Mouse (Mus musculus) retina, postnatal 1 day (tissue): ENCODE data around the gene Wnk1.

Source experiments
- DNase-seq: peaks from one replicate; pipeline ENCODE4 v3.0.0-alpha.2; 2012

Gene Wnk1

DNA sequence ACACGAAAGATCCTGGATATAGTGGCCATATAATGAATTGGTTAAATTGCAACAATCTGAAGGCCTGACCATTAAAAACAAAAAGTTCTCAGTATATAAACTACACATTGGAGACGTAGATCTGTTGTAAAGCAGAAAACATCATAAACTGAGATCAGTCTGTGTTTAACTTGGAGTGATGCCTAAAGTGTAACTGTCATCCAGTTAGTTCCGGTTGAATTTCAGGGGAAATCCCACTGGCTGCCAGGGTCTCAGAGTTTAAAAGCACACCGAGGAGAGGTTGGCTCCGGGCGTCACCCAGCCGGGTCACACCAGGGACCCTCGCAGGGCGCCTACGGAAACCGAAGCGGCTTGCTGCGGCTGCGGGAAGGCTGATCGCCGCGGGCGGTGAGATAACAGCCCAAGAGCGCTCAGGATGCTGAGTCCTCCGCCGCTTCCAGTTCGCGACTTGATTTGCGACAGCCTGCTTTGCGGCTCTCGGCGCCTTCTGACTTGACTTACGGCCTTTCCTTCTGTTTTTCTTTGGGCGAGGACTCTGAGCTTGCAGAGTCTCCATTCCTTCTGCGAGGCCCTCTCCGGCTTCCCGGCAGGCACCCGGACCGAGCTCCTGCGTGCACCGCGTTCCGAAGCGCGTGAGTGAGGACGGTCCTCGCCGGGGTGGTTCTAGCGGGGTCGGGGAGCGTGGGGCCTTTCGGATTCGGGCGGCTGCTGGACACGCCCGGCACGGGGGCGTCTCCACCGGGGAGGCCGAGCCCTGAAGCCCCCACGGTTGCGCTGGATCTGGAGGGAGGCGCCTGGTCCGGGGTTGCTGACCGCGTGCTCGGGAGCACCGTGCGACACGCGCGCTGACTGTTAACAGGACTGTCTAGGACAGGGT is 136.0 kb downstream of the Wnk1 start, which contains the start of gene Rad52:
Rad52 (plus strand) TSS at position 495 of the 877 bp plus-strand sequence.
- peak; percentile 96 for DNase-seq

DNA sequence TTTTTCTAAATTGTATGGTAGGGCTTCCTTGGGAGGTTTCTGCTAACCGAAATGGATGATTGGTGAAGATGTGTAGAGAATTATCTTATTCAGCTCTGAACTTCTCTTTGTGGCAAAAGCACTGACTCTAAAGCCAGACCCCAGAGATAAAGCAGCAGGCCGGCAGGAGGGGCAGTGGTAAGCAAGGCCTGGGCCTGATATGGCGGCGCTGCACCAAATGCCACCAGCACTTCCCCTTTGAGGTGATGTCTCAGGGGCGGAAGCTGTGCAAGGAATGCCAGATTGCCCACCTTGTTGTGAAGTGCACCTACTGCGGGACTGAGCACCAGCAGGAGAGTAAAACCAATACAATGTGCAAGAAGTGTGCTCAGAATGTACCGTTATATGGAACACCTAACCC is 145.8 kb downstream of the Wnk1 start:
- DNase-seq = no peak

DNA sequence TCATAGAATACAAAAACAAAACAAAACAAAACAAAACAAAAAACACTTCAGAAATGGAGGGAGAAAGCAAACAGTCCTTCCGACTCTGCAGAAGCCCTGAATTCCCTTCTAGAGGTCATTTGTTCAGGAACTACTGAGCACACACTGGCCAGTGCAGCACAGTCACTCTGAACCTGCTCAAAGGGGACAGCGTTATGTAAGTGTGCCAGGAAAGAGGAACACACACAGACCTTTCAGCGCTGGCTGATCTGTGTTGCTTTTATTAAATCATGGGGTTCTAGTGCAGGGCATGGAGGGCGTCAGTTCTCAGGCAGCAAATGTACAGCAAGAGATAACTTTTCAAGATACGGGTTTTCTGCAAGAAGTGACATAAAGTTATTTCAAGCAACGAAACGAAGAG is 155.3 kb downstream of the Wnk1 start:
- no peak for DNase-seq
